Mouse (Mus musculus): Measurements from ENCODE around the gene Cul9. TPM values are rescaled to one million over a fixed set of nuclear protein-coding genes. Genes with fewer than 3 reads are reported as not detected.
A peak's percentile ranks its signal among the peaks of the same experiment; 100 is the strongest.

Gene Cul9
- 1.1 and 1.2 TPM in 2 replicates for polyA plus RNA-seq (2014; fragmentation: Nextera tagmentation; extraction: Ambion mirVana)

DNA sequence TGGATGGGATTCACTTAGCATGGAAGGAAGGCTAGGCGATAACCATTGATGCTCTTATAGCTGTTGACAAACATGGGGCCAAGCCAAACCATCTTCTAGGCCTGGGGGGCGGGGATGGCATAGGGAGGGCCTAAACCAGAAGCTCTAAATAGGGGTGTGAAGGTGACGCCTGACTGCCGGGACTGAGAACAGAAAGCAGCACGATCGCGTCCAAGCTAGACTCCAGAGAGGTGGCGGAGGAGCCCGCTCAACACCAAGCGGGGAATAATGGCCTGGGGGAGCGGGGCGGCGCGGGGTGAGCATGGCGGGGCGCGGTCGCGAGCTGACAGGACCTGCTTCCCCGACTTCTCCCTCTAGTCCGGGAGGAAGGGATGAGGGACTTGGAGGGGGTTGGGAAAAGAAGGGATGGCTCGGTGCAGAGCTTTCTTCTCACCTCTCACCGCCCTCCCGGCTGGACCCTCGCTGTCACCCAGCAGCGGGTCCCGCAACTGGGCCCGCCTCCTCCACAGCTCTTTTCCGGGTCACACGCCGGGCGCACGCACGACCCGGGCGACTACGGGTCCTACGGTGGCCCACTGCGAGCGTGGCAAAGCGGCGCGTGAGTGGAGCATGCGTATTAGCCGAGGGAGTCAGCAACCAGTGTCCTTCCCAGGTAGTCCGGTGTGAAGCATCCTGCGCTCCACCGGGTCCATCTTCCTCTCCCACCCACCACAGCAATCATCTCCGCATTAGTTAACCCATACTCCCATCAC lies at the start of gene Cul9:
Gene Cul9 (minus strand): TSS at position 576 of the 752 bp plus-strand sequence.
- peak within 1 kb of the TSS; percentile 49 for H3K4me3 ChIP-seq (ENCODE audit: low read depth, low read length)
- no peak within 1 kb of the TSS for H3K27ac ChIP-seq (ENCODE audit: low read depth, low read length)
- H3K9me3 ChIP-seq (ENCODE audit: control insufficient read depth, low read length) = no peaks in the 10 kb centered on the region
- H3K4me2 ChIP-seq = peak within 1 kb of the TSS; percentile 75
- H3K27me3 ChIP-seq (replicated peaks; ENCODE audit: control insufficient read depth, insufficient read depth, low read length) = peaks cover 36% of the 10 kb centered on the region
- peak within 1 kb of the TSS; percentile 44 for H3K9ac ChIP-seq (ENCODE audit: low read depth, low read length)
- ATAC-seq (replicated peaks; ENCODE audit: low FRiP score) = no peak
- H3K4me1 ChIP-seq (replicated peaks; ENCODE audit: control insufficient read depth, insufficient read depth, low read length) = peaks cover 20% of the 10 kb centered on the region
- WGBS = 5% methylated on average over 48 of the region's 49 CpGs
- DNase-seq (ENCODE audit: low spot score) = peak; percentile 53
- peaks cover 20% of the 10 kb centered on the region for H3K36me3 ChIP-seq (ENCODE audit: control insufficient read depth, insufficient read depth, low read length)

DNA sequence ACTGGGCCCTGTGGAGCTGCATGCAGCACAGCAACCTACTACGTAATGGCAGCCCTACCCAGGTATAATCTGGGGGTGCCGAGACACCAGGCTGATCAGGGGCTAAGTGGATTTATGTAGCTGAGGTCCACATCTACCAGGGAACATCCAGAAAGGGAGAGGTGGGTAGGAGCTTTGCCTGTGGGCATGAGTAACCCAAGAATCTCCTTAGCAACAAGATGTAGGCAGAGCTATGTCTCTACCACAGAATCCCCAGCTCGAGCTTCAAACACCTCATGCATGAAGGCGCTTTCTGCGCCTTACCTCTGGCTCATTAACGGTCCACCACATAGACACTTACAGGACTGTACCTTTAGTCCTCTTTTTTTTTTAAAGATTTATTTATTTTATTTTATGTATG lies 49.1 kb upstream of the Cul9 start:
- Histone ChIP-seq H3K4me3 (ENCODE audit: low read depth, low read length) (no peak overlapping the region), H3K9ac (ENCODE audit: low read depth, low read length) (no peak overlapping the region), H3K27ac (ENCODE audit: low read depth, low read length) (no peak overlapping the region), H3K9me3 (ENCODE audit: control insufficient read depth, low read length) (no peaks in the 10 kb centered on the region), H3K4me2 (no peak overlapping the region), H3K36me3 (ENCODE audit: control insufficient read depth, insufficient read depth, low read length) (no peaks in the 10 kb centered on the region), H3K27me3 (replicated peaks; ENCODE audit: control insufficient read depth, insufficient read depth, low read length) (no peaks in the 10 kb centered on the region), H3K4me1 (replicated peaks; ENCODE audit: control insufficient read depth, insufficient read depth, low read length) (peaks cover 6% of the 10 kb centered on the region; the same call in 1 of the 2 replicates)
- DNase-seq (ENCODE audit: low spot score) (no peak), ATAC-seq (replicated peaks; ENCODE audit: low FRiP score) (no peak)
- WGBS = 85% methylated on average over 6 of the region's 6 CpGs

DNA sequence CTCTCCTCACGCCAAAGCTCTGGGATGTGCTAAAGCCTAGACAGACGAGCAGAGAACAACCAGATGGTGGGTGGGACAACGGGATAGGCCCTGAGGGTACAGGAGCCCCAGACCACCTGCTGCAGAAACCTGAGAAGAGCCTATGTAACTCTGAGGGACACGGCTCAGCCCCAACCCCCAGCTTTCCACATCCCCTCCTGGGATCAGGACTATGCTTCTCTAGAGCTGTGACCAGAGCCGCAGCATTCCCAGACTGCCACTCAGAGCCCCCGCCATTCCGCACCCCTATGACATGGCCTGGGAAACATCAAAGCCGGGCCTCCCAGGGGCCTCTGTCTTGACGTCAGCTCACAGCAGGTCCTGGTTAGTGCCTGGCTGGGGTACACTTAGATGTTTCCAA lies 48.4 kb upstream of the Cul9 start:
- Histone ChIP-seq H3K27me3 (replicated peaks; ENCODE audit: control insufficient read depth, insufficient read depth, low read length) (no peaks in the 10 kb centered on the region), H3K4me3 (ENCODE audit: low read depth, low read length) (no peak overlapping the region), H3K9me3 (ENCODE audit: control insufficient read depth, low read length) (no peaks in the 10 kb centered on the region), H3K9ac (ENCODE audit: low read depth, low read length) (no peak overlapping the region), H3K27ac (ENCODE audit: low read depth, low read length) (no peak overlapping the region), H3K4me1 (replicated peaks; ENCODE audit: control insufficient read depth, insufficient read depth, low read length) (peaks cover 8% of the 10 kb centered on the region; the same call in 1 of the 2 replicates), H3K36me3 (ENCODE audit: control insufficient read depth, insufficient read depth, low read length) (peaks cover 2% of the 10 kb centered on the region; the same call in 1 of the 2 replicates), H3K4me2 (no peak overlapping the region)
- WGBS = 56% methylated on average over 9 of the region's 9 CpGs
- ATAC-seq (replicated peaks; ENCODE audit: low FRiP score) (no peak), DNase-seq (ENCODE audit: low spot score) (no peak)

DNA sequence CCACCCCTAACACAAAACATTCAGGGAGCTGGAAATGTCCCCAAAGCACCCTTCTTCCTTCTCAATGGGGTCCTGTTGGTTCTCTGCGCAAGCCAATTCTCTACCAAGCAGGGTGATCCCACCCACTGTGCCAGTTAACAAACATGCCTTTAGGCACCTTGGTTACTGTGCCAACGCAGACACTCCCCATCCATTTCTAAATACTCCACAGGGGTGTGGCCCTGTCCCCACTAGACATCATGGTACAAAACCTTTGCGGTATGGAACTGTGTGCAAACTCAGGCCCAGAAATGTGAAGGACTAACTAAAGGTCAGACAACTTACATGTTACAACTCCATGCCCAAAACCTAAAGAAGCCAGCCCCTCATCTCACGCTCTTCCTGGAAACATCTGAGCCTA lies 46.9 kb upstream of the Cul9 start:
- Histone ChIP-seq H3K36me3 (ENCODE audit: control insufficient read depth, insufficient read depth, low read length) (peaks cover 2% of the 10 kb centered on the region; the same call in 1 of the 2 replicates), H3K9ac (ENCODE audit: low read depth, low read length) (no peak overlapping the region)

DNA sequence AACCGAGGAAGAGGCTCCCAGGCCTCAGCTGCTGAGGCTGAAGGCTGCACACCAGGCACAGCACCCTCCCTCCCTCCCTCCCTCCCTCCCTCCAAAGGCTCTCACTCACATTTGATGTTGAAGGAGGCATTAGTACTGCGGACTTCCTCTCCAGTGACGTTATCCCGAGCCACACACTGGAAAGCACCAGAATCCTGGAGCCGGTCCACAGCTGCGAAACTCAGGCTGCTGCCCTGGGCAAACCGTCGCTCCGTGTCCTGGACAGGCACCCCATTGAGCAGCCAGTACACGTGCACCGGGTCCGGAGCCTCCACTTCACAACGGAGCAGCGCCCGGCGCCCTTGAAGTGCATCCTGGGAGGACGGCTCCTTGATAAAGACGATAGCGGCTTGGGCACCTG lies 45.2 kb upstream of the Cul9 start:
- ATAC-seq (replicated peaks; ENCODE audit: low FRiP score) (no peak), DNase-seq (ENCODE audit: low spot score) (no peak)
- Histone ChIP-seq H3K4me3 (ENCODE audit: low read depth, low read length) (no peak overlapping the region), H3K27me3 (replicated peaks; ENCODE audit: control insufficient read depth, insufficient read depth, low read length) (no peaks in the 10 kb centered on the region), H3K27ac (ENCODE audit: low read depth, low read length) (no peak overlapping the region; the same call in 1 of the 2 replicates), H3K9me3 (ENCODE audit: control insufficient read depth, low read length) (no peaks in the 10 kb centered on the region), H3K4me2 (no peak overlapping the region), H3K4me1 (replicated peaks; ENCODE audit: control insufficient read depth, insufficient read depth, low read length) (peaks cover 9% of the 10 kb centered on the region; the same call in 1 of the 2 replicates), H3K9ac (ENCODE audit: low read depth, low read length) (no peak overlapping the region), H3K36me3 (ENCODE audit: control insufficient read depth, insufficient read depth, low read length) (peaks cover 2% of the 10 kb centered on the region)
- 86% methylated on average over 19 of the region's 19 CpGs for WGBS

More for the DNA sequence above, 46.9 kb upstream of the Cul9 start:
- Histone ChIP-seq H3K4me3 (ENCODE audit: low read depth, low read length) (no peak overlapping the region), H3K9me3 (ENCODE audit: control insufficient read depth, low read length) (no peaks in the 10 kb centered on the region), H3K27ac (ENCODE audit: low read depth, low read length) (no peak overlapping the region), H3K27me3 (replicated peaks; ENCODE audit: control insufficient read depth, insufficient read depth, low read length) (no peaks in the 10 kb centered on the region), H3K4me1 (replicated peaks; ENCODE audit: control insufficient read depth, insufficient read depth, low read length) (peaks cover 9% of the 10 kb centered on the region; the same call in 1 of the 2 replicates), H3K4me2 (no peak overlapping the region)
- ATAC-seq (replicated peaks; ENCODE audit: low FRiP score) (no peak), DNase-seq (ENCODE audit: low spot score) (no peak)
- WGBS = 91% methylated on average over 4 of the region's 4 CpGs

DNA sequence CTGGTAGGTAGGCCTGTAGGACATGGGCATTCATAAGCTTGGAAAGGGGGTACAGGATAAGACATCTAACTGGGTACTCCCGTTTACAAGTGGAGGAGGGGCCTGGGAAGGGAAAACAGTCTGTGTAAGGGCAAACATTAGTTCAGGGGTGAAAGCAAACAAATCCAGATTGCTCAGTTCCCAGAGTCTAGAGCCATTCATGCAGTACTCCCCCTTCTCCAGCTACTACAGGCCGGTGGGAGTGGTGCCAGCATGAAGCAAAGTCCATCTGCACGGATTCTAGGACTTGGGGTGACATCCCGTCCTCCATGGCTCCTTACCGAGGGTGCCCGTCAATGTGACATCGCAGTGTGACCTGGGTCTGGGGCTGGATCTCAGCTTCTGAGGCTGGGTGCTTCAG lies 44.3 kb upstream of the Cul9 start:
- H3K4me2 ChIP-seq = no peak overlapping the region
- ATAC-seq (replicated peaks; ENCODE audit: low FRiP score) (0 out of 2 replicates have a peak, but pooled peaks have one; percentile 33), DNase-seq (ENCODE audit: low spot score) (no peak)
- no peak overlapping the region for H3K4me3 ChIP-seq (ENCODE audit: low read depth, low read length)
- peaks cover 4% of the 10 kb centered on the region for H3K36me3 ChIP-seq (ENCODE audit: control insufficient read depth, insufficient read depth, low read length)
- no peak overlapping the region; the same call in 1 of the 2 replicates for H3K27ac ChIP-seq (ENCODE audit: low read depth, low read length)
- no peaks in the 10 kb centered on the region for H3K27me3 ChIP-seq (replicated peaks; ENCODE audit: control insufficient read depth, insufficient read depth, low read length)
- no peaks in the 10 kb centered on the region for H3K9me3 ChIP-seq (ENCODE audit: control insufficient read depth, low read length)
- H3K9ac ChIP-seq (ENCODE audit: low read depth, low read length) = no peak overlapping the region
- 85% methylated on average over 7 of the region's 7 CpGs for WGBS
- peaks cover 9% of the 10 kb centered on the region; the same call in 1 of the 2 replicates for H3K4me1 ChIP-seq (replicated peaks; ENCODE audit: control insufficient read depth, insufficient read depth, low read length)

DNA sequence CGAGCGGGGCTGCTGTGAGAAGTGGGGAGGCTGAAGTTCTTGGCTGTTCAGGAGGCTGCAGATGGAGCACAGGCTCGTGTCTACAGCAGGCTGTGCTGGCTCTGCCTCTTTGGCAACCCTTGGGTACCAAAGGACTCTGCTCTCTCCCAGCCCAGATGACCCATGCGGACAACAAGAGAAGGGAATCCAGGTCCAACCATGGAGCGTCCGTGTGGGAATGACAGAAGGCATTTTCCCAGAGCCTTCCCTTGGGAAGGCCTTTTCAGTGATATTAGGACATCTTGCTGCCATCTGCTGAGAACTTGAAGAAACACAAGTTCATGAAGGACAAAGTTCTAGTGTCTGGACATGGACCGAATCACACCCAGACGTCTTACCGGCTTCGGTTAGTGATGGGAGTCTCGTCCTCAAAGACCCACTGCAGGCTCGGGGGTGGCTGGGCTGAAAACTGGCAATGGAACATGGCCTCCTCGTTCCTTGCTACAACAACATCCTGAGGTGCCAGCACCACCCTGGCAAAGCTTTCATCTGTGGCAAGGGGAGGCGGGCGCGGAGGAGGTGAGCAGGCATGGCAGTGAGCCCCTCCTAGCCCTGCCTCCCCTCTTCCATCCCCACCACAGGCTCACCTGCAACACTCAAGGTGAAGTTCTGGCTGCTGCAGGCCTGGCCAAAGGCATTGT lies 43.6 kb upstream of the Cul9 start:
- Histone ChIP-seq H3K9me3 (ENCODE audit: control insufficient read depth, low read length) (no peaks in the 10 kb centered on the region), H3K4me1 (replicated peaks; ENCODE audit: control insufficient read depth, insufficient read depth, low read length) (peaks cover 7% of the 10 kb centered on the region; the same call in 1 of the 2 replicates), H3K4me2 (no peak overlapping the region), H3K36me3 (ENCODE audit: control insufficient read depth, insufficient read depth, low read length) (peaks cover 5% of the 10 kb centered on the region), H3K9ac (ENCODE audit: low read depth, low read length) (no peak overlapping the region), H3K27ac (ENCODE audit: low read depth, low read length) (no peak overlapping the region), H3K27me3 (replicated peaks; ENCODE audit: control insufficient read depth, insufficient read depth, low read length) (no peaks in the 10 kb centered on the region), H3K4me3 (ENCODE audit: low read depth, low read length) (no peak overlapping the region)
- no peak for DNase-seq (ENCODE audit: low spot score)
- 88% methylated on average over 16 of the region's 16 CpGs for WGBS
- no peak for ATAC-seq (replicated peaks; ENCODE audit: low FRiP score)

DNA sequence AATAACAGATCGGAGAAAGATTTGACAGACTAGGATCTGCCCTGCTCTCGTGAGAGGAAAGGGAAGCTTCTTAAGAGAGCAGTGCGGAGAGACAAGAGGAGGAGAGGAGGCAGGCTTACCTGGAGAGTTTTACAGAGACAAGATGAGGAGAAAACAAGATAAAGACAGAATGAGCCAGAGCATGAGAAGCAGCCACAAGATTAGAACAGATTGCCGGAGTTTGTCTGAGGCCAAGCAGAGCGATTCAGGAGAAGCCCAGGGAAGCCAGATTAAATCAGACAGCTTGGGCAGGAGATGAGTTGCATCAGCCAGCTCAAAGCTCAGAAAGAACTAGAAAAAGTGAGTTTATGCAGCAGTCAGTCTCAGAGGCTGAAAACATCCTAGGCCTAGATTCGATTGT lies 42.7 kb upstream of the Cul9 start:
- WGBS = 76% methylated on average over 6 of the region's 6 CpGs
- Histone ChIP-seq H3K27ac (ENCODE audit: low read depth, low read length) (no peak overlapping the region), H3K27me3 (replicated peaks; ENCODE audit: control insufficient read depth, insufficient read depth, low read length) (no peaks in the 10 kb centered on the region), H3K4me3 (ENCODE audit: low read depth, low read length) (no peak overlapping the region), H3K4me2 (no peak overlapping the region), H3K9ac (ENCODE audit: low read depth, low read length) (no peak overlapping the region), H3K36me3 (ENCODE audit: control insufficient read depth, insufficient read depth, low read length) (peaks cover 7% of the 10 kb centered on the region), H3K4me1 (replicated peaks; ENCODE audit: control insufficient read depth, insufficient read depth, low read length) (0 out of 2 replicates have a peak, but pooled peaks cover 3% of the 10 kb centered on the region), H3K9me3 (ENCODE audit: control insufficient read depth, low read length) (no peaks in the 10 kb centered on the region)
- no peak for DNase-seq (ENCODE audit: low spot score)
- ATAC-seq (replicated peaks; ENCODE audit: low FRiP score) = no peak
